9 mouse cellular contexts compared by ENCODE assay signal in the genomic region with DNA sequence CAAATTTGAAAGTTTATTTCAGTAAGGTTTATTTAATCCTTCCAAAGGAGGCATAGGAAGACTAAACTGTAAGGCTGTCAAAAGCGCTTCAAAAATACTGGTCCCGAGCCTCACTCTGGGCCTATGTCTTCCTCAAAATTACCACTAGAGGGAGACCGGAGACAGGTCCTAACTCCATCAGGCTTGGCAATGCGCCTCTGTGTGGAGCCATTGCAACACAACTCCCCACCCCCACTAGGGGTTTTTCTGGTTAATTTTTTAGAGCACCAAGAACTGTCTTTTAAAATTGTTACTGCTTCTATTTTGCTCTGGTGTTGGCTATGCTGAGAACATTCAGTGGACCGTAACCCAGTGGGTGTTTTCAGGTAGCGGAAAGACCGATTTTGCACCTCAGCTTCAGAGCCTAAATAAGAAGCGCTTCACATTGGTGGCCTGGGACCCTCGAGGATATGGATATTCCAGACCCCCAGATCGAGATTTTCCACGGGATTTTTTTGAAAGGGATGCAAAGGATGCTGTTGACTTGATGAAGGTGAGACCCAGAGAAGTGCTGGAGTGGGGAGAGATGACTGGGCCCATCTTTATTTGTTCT. TPM values are rescaled to one million over a fixed set of nuclear protein-coding genes. Genes with fewer than 3 reads are reported as not detected.
DNase-seq lines count a peak whose midpoint lies in the region; ATAC-seq and TF ChIP-seq lines count a peak whose summit lies in the region.
"Had no signal": no experiment of that assay in that cellular context is flagged by ENCODE, and none has a peak within 500 bp of the region (broad histone marks: within the 10 kb centered on the region; RNA-seq: fewer than 3 reads in every experiment).

No protein-coding gene starts in this region.

- TF ChIP-seq CTCF in CH12.LX (conservative IDR thresholded peaks at IDR 0.05 in 1 of 2, IDR thresholded peaks at IDR 0.05 in 1 of 2; ENCODE audit: low read depth in 2 of 2, low read length in 2 of 2), result peak; percentile 75 to 99
- peak; percentile 51; the same call in 1 of the 2 replicates for TF ChIP-seq CTCF in testis, adult 2 months (IDR thresholded peaks at IDR 0.05; ENCODE audit: control insufficient read depth, insufficient read depth, insufficient replicate concordance, low read depth, low read length)

- peak; percentile 94 for ATAC-seq in forebrain, embryonic 12.5 days (ENCODE audit: low FRiP score)
- ATAC-seq in liver, embryonic 16.5 days (ENCODE audit: low read depth), result peak; percentile 81
- peak; percentile 96 for ATAC-seq in neural tube, embryonic 14.5 days (ENCODE audit: low read depth)

- DNase-seq in CH12.LX (ENCODE audit: extremely low read depth), result peak; percentile 87
- DNase-seq in c-Kit-positive CD71-negative TER-119-negative erythroid progenitor cells, embryonic 14.5 days (ENCODE audit: low read depth), result peak; percentile 72
- peak; percentile 88 to 90 for DNase-seq in heart, postnatal 10 days
- DNase-seq in kidney, postnatal 4 days, result peak; percentile 85 to 91

- dilution Hi-C loops in CH12.LX (cut with MboI; ENCODE audit: extremely low pct_ligation_motif_present, extremely low pct_unique_long_range_greater_than_20kb, low sequenced_read_pairs), result no loop called here

- no peaks in the 10 kb centered on the region for H3K79me2 ChIP-seq in CH12.LX (replicated peaks; ENCODE audit: control insufficient read depth, extremely low read depth, insufficient read depth, poor library complexity, severe bottlenecking)

- no peaks in the 10 kb centered on the region for H3K27me3 ChIP-seq in CH12.LX (replicated peaks)
- no peaks in the 10 kb centered on the region for H3K27me3 ChIP-seq in forebrain, embryonic 12.5 days
- H3K27me3 ChIP-seq in liver, embryonic 16.5 days (ENCODE audit: control insufficient read depth, insufficient read depth, low read depth, low read length), result no peaks in the 10 kb centered on the region
- H3K27me3 ChIP-seq in neural tube, embryonic 14.5 days (ENCODE audit: control insufficient read depth, insufficient read depth, low read length), result no peaks in the 10 kb centered on the region
- no peaks in the 10 kb centered on the region for H3K27me3 ChIP-seq in testis, adult 2 months (ENCODE audit: control insufficient read depth, insufficient read depth, low read length)
- H3K27me3 ChIP-seq: heart, embryonic 13.5 days had no signal

- intact Hi-C loops in heart, postnatal 10 days (cut with DNase I), result loop anchor here (1.0 to 10.0 kb wide), 4 partner anchors 110 to 828 kb away; a partner anchor contains a TSS

- no peak overlapping the region for H3K4me3 ChIP-seq in CH12.LX (replicated peaks in 1 of 3; ENCODE audit: low read depth in 2 of 3, low read length in 2 of 3, poor library complexity in 1 of 3)
- H3K4me3 ChIP-seq in forebrain, embryonic 12.5 days (replicated peaks), result no peak overlapping the region
- H3K4me3 ChIP-seq in liver, embryonic 16.5 days (ENCODE audit: low read depth, low read length), result no peak overlapping the region
- H3K4me3 ChIP-seq in neural tube, embryonic 14.5 days (ENCODE audit: low read depth, low read length), result no peak overlapping the region
- no peak overlapping the region for H3K4me3 ChIP-seq in testis, adult 2 months (ENCODE audit: control insufficient read depth, low read depth, low read length)
- H3K4me3 ChIP-seq: heart, embryonic 13.5 days had no signal

- no peak overlapping the region for H3K4me2 ChIP-seq in CH12.LX (ENCODE audit: insufficient read depth, low read depth, poor library complexity, severe bottlenecking)
- H3K4me2 ChIP-seq in forebrain, embryonic 12.5 days, result no peak overlapping the region
- H3K4me2 ChIP-seq in liver, embryonic 16.5 days (ENCODE audit: low read depth, low read length), result no peak overlapping the region
- H3K4me2 ChIP-seq in neural tube, embryonic 14.5 days (ENCODE audit: low read depth, low read length), result no peak overlapping the region
- H3K4me2 ChIP-seq: heart, embryonic 13.5 days had no signal

- peaks cover 3% of the 10 kb centered on the region for H3K9me3 ChIP-seq in CH12.LX (replicated peaks; ENCODE audit: low read length)
- H3K9me3 ChIP-seq in forebrain, embryonic 12.5 days, result no peaks in the 10 kb centered on the region
- no peaks in the 10 kb centered on the region for H3K9me3 ChIP-seq in liver, embryonic 16.5 days (replicated peaks; ENCODE audit: control insufficient read depth, low read length)
- H3K9me3 ChIP-seq in neural tube, embryonic 14.5 days (ENCODE audit: control insufficient read depth, low read length), result no peaks in the 10 kb centered on the region
- H3K9me3 ChIP-seq: heart, embryonic 13.5 days had no signal

- no peak for TF ChIP-seq POLR2A in CH12.LX (IDR thresholded peaks at IDR 0.05; ENCODE audit: low read depth, low read length)
- no peak for TF ChIP-seq POLR2A in testis, adult 2 months (IDR thresholded peaks at IDR 0.05; ENCODE audit: control insufficient read depth, low read depth, low read length)

- peaks cover 2 to 35% of the 10 kb centered on the region in 2 experiments for H3K36me3 ChIP-seq in CH12.LX (replicated peaks in 1 of 2; ENCODE audit: control insufficient read depth in 1 of 2, insufficient read depth in 1 of 2, low read length in 1 of 2)
- H3K36me3 ChIP-seq in forebrain, embryonic 12.5 days (replicated peaks), result peaks cover 9% of the 10 kb centered on the region; the same call in 1 of the 2 replicates
- peaks cover 2% of the 10 kb centered on the region; the same call in 1 of the 2 replicates for H3K36me3 ChIP-seq in liver, embryonic 16.5 days (ENCODE audit: control insufficient read depth, insufficient read depth)
- no peaks in the 10 kb centered on the region for H3K36me3 ChIP-seq in neural tube, embryonic 14.5 days (ENCODE audit: control insufficient read depth, insufficient read depth, low read length)
- no peaks in the 10 kb centered on the region for H3K36me3 ChIP-seq in testis, adult 2 months (ENCODE audit: control insufficient read depth, insufficient read depth, low read length)

- H3K9ac ChIP-seq in CH12.LX (ENCODE audit: insufficient read depth, low read depth), result no peak overlapping the region
- H3K9ac ChIP-seq in forebrain, embryonic 12.5 days, result no peak overlapping the region
- no peak overlapping the region for H3K9ac ChIP-seq in liver, embryonic 16.5 days (ENCODE audit: low read depth, low read length)
- H3K9ac ChIP-seq in neural tube, embryonic 14.5 days (replicated peaks; ENCODE audit: low read depth, low read length), result no peak overlapping the region
- H3K9ac ChIP-seq: heart, embryonic 13.5 days had no signal

- TF ChIP-seq EP300 in CH12.LX (IDR thresholded peaks at IDR 0.05; ENCODE audit: low read length), result no peak

- in situ Hi-C loops in CH12.LX (cut with MboI; ENCODE audit: low pct_ligation_motif_present, low pct_unique_long_range_greater_than_20kb, low sequenced_read_pairs), result loop anchor here (10.0 kb wide), 1 partner anchor 588 kb away; no protein-coding TSS in a partner anchor

- H3K27ac ChIP-seq in CH12.LX (ENCODE audit: insufficient read depth, low read depth), result no peak overlapping the region
- H3K27ac ChIP-seq in forebrain, embryonic 12.5 days, result no peak overlapping the region
- H3K27ac ChIP-seq in liver, embryonic 16.5 days (ENCODE audit: low read length), result no peak overlapping the region
- no peak overlapping the region for H3K27ac ChIP-seq in neural tube, embryonic 14.5 days (ENCODE audit: low read depth, low read length)
- H3K27ac ChIP-seq in testis, adult 2 months (ENCODE audit: control insufficient read depth, insufficient read depth, low read depth, low read length), result no peak overlapping the region
- H3K27ac ChIP-seq: heart, embryonic 13.5 days had no signal

- H3K4me1 ChIP-seq in CH12.LX (ENCODE audit: control insufficient read depth in 1 of 2, insufficient read depth in 2 of 2), result peaks cover 9 to 24% of the 10 kb centered on the region in 2 experiments
- H3K4me1 ChIP-seq in forebrain, embryonic 12.5 days, result no peaks in the 10 kb centered on the region; the same call in 1 of the 2 replicates
- peaks cover 5% of the 10 kb centered on the region for H3K4me1 ChIP-seq in liver, embryonic 16.5 days (ENCODE audit: control insufficient read depth, low read depth, low read length)
- H3K4me1 ChIP-seq in neural tube, embryonic 14.5 days (ENCODE audit: control insufficient read depth, insufficient read depth, low read length), result no peaks in the 10 kb centered on the region
- H3K4me1 ChIP-seq in testis, adult 2 months (ENCODE audit: control insufficient read depth, insufficient read depth, low read length), result no peaks in the 10 kb centered on the region

- 43% methylated on average over 11 of the region's 11 CpGs for WGBS in forebrain, embryonic 12.5 days
- 35% methylated on average over 11 of the region's 11 CpGs for WGBS in liver, embryonic 16.5 days (ENCODE audit: insufficient replicate concordance)
- 40% methylated on average over 11 of the region's 11 CpGs for WGBS in neural tube, embryonic 14.5 days

- peak; percentile 99 for TF ChIP-seq RAD21 in CH12.LX (IDR thresholded peaks at IDR 0.05; ENCODE audit: low read depth, low read length)

RNA-seq across cellular contexts. Expression of a gene that starts 9.1 kb away (rescaled TPM):
- total RNA-seq in CH12.LX (2012; rRNA removed) (21.6 and 35.3 TPM in 2 replicates), CH12.LX (2014; rRNA removed) (40.9 and 41.3 TPM in 2 replicates)
- 18.1 and 20.1 TPM in 2 replicates for polyA plus RNA-seq in CH12.LX (2012; ENCODE audit: insufficient read length, low read depth)
- polyA plus RNA-seq in forebrain, embryonic 12.5 days (2016; fragmentation: Nextera tagmentation; extraction: Ambion mirVana), result 35.0 and 38.2 TPM in 2 replicates
- total RNA-seq in heart, postnatal 10 days (2021), result 10 to 100 TPM; 30.4 to 33.8 TPM
- 57.9 and 62.6 TPM in 2 replicates for polyA plus RNA-seq in liver, embryonic 16.5 days (2015; fragmentation: Nextera tagmentation; extraction: Ambion mirVana)
- 41.3 and 41.6 TPM in 2 replicates for polyA plus RNA-seq in neural tube, embryonic 14.5 days (2014; fragmentation: Nextera tagmentation; extraction: Ambion mirVana)
- 12.3 and 13.1 TPM in 2 replicates for polyA plus RNA-seq in testis, adult 2 months (2012; rRNA removed)

RNA-seq across cellular contexts. Expression of a gene that starts 31.3 kb away (rescaled TPM):
- total RNA-seq in CH12.LX (2012; rRNA removed) (37.3 and 43.0 TPM in 2 replicates), CH12.LX (2014; rRNA removed) (16.7 and 17.6 TPM in 2 replicates)
- polyA plus RNA-seq in CH12.LX (2012; ENCODE audit: insufficient read length, low read depth), result 26.1 and 26.7 TPM in 2 replicates
- polyA plus RNA-seq in forebrain, embryonic 12.5 days (2016; fragmentation: Nextera tagmentation; extraction: Ambion mirVana), result 397 and 403 TPM in 2 replicates
- 100 to 1,000 TPM; 114 to 117 TPM for total RNA-seq in heart, postnatal 10 days (2021)
- polyA plus RNA-seq in liver, embryonic 16.5 days (2015; fragmentation: Nextera tagmentation; extraction: Ambion mirVana), result 66.2 and 68.2 TPM in 2 replicates
- polyA plus RNA-seq in neural tube, embryonic 14.5 days (2014; fragmentation: Nextera tagmentation; extraction: Ambion mirVana), result 2,423 and 2,884 TPM in 2 replicates
- 36.0 and 49.5 TPM in 2 replicates for polyA plus RNA-seq in testis, adult 2 months (2012; rRNA removed)

RNA-seq across cellular contexts. Expression of a gene that starts 43.9 kb away (rescaled TPM):
- total RNA-seq in CH12.LX (2012; rRNA removed) (19.9 and 22.5 TPM in 2 replicates), CH12.LX (2014; rRNA removed) (5.8 and 6.5 TPM in 2 replicates)
- polyA plus RNA-seq in CH12.LX (2012; ENCODE audit: insufficient read length, low read depth), result 4.4 and 5.4 TPM in 2 replicates
- 27.7 and 36.6 TPM in 2 replicates for polyA plus RNA-seq in forebrain, embryonic 12.5 days (2016; fragmentation: Nextera tagmentation; extraction: Ambion mirVana)
- total RNA-seq in heart, postnatal 10 days (2021), result 100 to 1,000 TPM; 113 TPM
- 15.9 and 17.2 TPM in 2 replicates for polyA plus RNA-seq in liver, embryonic 16.5 days (2015; fragmentation: Nextera tagmentation; extraction: Ambion mirVana)
- polyA plus RNA-seq in neural tube, embryonic 14.5 days (2014; fragmentation: Nextera tagmentation; extraction: Ambion mirVana), result 39.3 and 53.2 TPM in 2 replicates
- polyA plus RNA-seq in testis, adult 2 months (2012; rRNA removed), result 126 and 136 TPM in 2 replicates

RNA-seq across cellular contexts. Expression of a gene that starts 44.4 kb away (rescaled TPM):
- total RNA-seq in CH12.LX (2012; rRNA removed) (13.1 and 15.0 TPM in 2 replicates), CH12.LX (2014; rRNA removed) (16.6 and 17.1 TPM in 2 replicates)
- polyA plus RNA-seq in CH12.LX (2012; ENCODE audit: insufficient read length, low read depth), result 17.9 and 18.6 TPM in 2 replicates
- polyA plus RNA-seq in forebrain, embryonic 12.5 days (2016; fragmentation: Nextera tagmentation; extraction: Ambion mirVana), result 7.6 and 9.0 TPM in 2 replicates
- total RNA-seq in heart, postnatal 10 days (2021), result 10 to 100 TPM; 12.9 to 13.5 TPM
- polyA plus RNA-seq in liver, embryonic 16.5 days (2015; fragmentation: Nextera tagmentation; extraction: Ambion mirVana), result 10.3 and 10.5 TPM in 2 replicates
- 5.2 and 7.9 TPM in 2 replicates for polyA plus RNA-seq in neural tube, embryonic 14.5 days (2014; fragmentation: Nextera tagmentation; extraction: Ambion mirVana)
- polyA plus RNA-seq in testis, adult 2 months (2012; rRNA removed), result 2.2 and 2.6 TPM in 2 replicates
